Mouse (Mus musculus) midbrain, embryonic 14.5 days (tissue): Measurements from ENCODE around the gene Wdr5. TPM values are rescaled to one million over a fixed set of nuclear protein-coding genes. Genes with fewer than 3 reads are reported as not detected.
"Not testable (repeated sequence)": the region's sequence is repeated elsewhere in the genome, so short reads cannot be mapped to it uniquely, and the experiment has no call there.

Experiments
- ATAC-seq: fragments of 200-750 bp; cut with Nextera tagmentation; 2 replicates; pipeline ENCODE4 v1.8.0; 2017; ENCODE audit warnings: moderate number of reproducible peaks, moderate library complexity; ENCODE audit not compliant: low FRiP score, low TSS enrichment
- DNase-seq: peaks from one replicate; pipeline ENCODE4 v3.0.0-alpha.2; 2015
- H3K27ac ChIP-seq: fragments of 300-500 bp; sonication (generic); replicated peaks from 2 replicates; pipeline ENCODE4 v1.5.1; 2014; ENCODE audit warnings: mild to moderate bottlenecking, low read depth, low read length, moderate library complexity
- H3K27me3 ChIP-seq: fragments of 300-500 bp; sonication (generic); 2 replicates; pipeline ENCODE4 v1.6.1; 2014; ENCODE audit warnings: low read length, control low read depth, mixed read lengths; ENCODE audit not compliant: control insufficient read depth, insufficient read depth
- H3K36me3 ChIP-seq: fragments of 300-500 bp; sonication (generic); 2 replicates; pipeline ENCODE4 v1.6.1; 2014; ENCODE audit warnings: low read length, control low read depth; ENCODE audit not compliant: control insufficient read depth, insufficient read depth
- H3K4me1 ChIP-seq: fragments of 300-500 bp; sonication (generic); 2 replicates; pipeline ENCODE4 v1.6.1; 2014; ENCODE audit warnings: mild to moderate bottlenecking, antibody characterized with exemption, low read length, control low read depth; ENCODE audit not compliant: control insufficient read depth, insufficient read depth
- H3K4me2 ChIP-seq: fragments of 300-500 bp; sonication (generic); 2 replicates; pipeline ENCODE4 v1.6.1; 2014; ENCODE audit warnings: mild to moderate bottlenecking, low read length, moderate library complexity
- H3K4me3 ChIP-seq: fragments of 300-500 bp; sonication (generic); replicated peaks from 2 replicates; pipeline ENCODE4 v1.5.1; 2014; ENCODE audit warnings: low read depth, low read length
- H3K9ac ChIP-seq: fragments of 300-500 bp; sonication (generic); replicated peaks from 2 replicates; pipeline ENCODE4 v1.6.1; 2014; ENCODE audit warnings: mild to moderate bottlenecking, low read length, moderate library complexity
- H3K9me3 ChIP-seq: fragments of 300-500 bp; sonication (generic); 2 replicates; pipeline ENCODE4 v1.6.1; 2016; ENCODE audit warnings: low read length, control low read depth, mixed read lengths; ENCODE audit not compliant: control insufficient read depth
- WGBS: fragments of 180-500 bp; shearing (Covaris S2); extraction: QIAGEN DNeasy Blood & Tissue Kit; methylation state at CpG from one replicate; pipeline ENCODE4 v1.1.7; 2014; 5-methylcytosine and 5-hydroxymethylcytosine counted together
- polyA plus RNA-seq: library from polyadenylated mRNA; unstranded; fragments of >200 nt; fragmentation: Nextera tagmentation; extraction: Ambion mirVana; gene quantifications from 2 replicates; pipeline ENCODE4 v1.2.1, GENCODE M21; 2014

Wdr5 gene
- polyA plus RNA-seq, 1 experiment from 2014 or later = 44.2 TPM

- Histone ChIP-seq H3K27me3 (no peaks in the 10 kb centered on the region), H3K36me3 (peaks cover 5% of the 10 kb centered on the region), H3K9ac (peak overlapping the region; percentile 25), H3K27ac (0 out of 2 replicates have a peak overlapping the region, but pooled peaks have one; percentile 86), H3K4me1 (peaks cover 12% of the 10 kb centered on the region), H3K9me3 (no peaks in the 10 kb centered on the region), H3K4me3 (peak overlapping the region; percentile 47; the same call in 1 of the 2 replicates), H3K4me2 (peak overlapping the region; percentile 88)
- no peak for ATAC-seq
- WGBS = 92% methylated on average over 3 of the region's 3 CpGs
- DNase-seq = no peak
These were observed 26.3 kb downstream of the Wdr5 start for GRCm38 (mm10) chr2:27541225-27541624.

GRCm38 (mm10) chr2:27544613-27545012 lies 29.7 kb downstream of the Wdr5 start:
- DNase-seq (no peak), ATAC-seq (no peak)
- Histone ChIP-seq H3K27ac (no peak overlapping the region), H3K9me3 (no peaks in the 10 kb centered on the region), H3K36me3 (no peaks in the 10 kb centered on the region), H3K4me2 (no peak overlapping the region), H3K9ac (no peak overlapping the region), H3K4me1 (peaks cover 8% of the 10 kb centered on the region; the same call in 1 of the 2 replicates), H3K27me3 (no peaks in the 10 kb centered on the region), H3K4me3 (no peak overlapping the region)
- WGBS = 89% methylated on average over 6 of the region's 6 CpGs

- H3K9ac ChIP-seq, H3K27me3 ChIP-seq, H3K27ac ChIP-seq, DNase-seq, H3K4me1 ChIP-seq, H3K4me3 ChIP-seq, H3K4me2 ChIP-seq, H3K36me3 ChIP-seq, H3K9me3 ChIP-seq, ATAC-seq: not testable (repeated sequence)
- WGBS = 89% methylated on average over 3 of the region's 3 CpGs
These were observed 30.6 kb downstream of the Wdr5 start for GRCm38 (mm10) chr2:27545517-27545916.

GRCm38 (mm10) chr2:27546041-27546440 lies 31.1 kb downstream of the Wdr5 start:
- WGBS = 96% methylated on average over 8 of the region's 8 CpGs
- H3K4me3 ChIP-seq, H3K4me2 ChIP-seq, H3K36me3 ChIP-seq, ATAC-seq, H3K9me3 ChIP-seq, H3K4me1 ChIP-seq, DNase-seq, H3K9ac ChIP-seq, H3K27ac ChIP-seq, H3K27me3 ChIP-seq: not testable (repeated sequence)

- DNase-seq (no peak), ATAC-seq (no peak)
- no peak overlapping the region for H3K9ac ChIP-seq
- H3K27ac ChIP-seq = no peak overlapping the region
- H3K27me3 ChIP-seq = no peaks in the 10 kb centered on the region
- no peaks in the 10 kb centered on the region for H3K9me3 ChIP-seq
- no peak overlapping the region for H3K4me3 ChIP-seq
- no peak overlapping the region for H3K4me2 ChIP-seq
- no peaks in the 10 kb centered on the region for H3K4me1 ChIP-seq
- no peaks in the 10 kb centered on the region for H3K36me3 ChIP-seq
- 43% methylated on average over 1 of the region's 1 CpGs for WGBS
These were observed 32.4 kb downstream of the Wdr5 start for GRCm38 (mm10) chr2:27547326-27547725.

GRCm38 (mm10) chr2:27547986-27548385 lies 33.0 kb downstream of the Wdr5 start:
- Histone ChIP-seq H3K4me2 (no peak overlapping the region), H3K27ac (no peak overlapping the region), H3K4me1 (no peaks in the 10 kb centered on the region), H3K9ac (no peak overlapping the region), H3K36me3 (no peaks in the 10 kb centered on the region), H3K9me3 (no peaks in the 10 kb centered on the region), H3K4me3 (no peak overlapping the region), H3K27me3 (no peaks in the 10 kb centered on the region)
- ATAC-seq (no peak), DNase-seq (no peak)
- 89% methylated on average over 2 of the region's 2 CpGs for WGBS

- DNase-seq = no peak
- no peaks in the 10 kb centered on the region for H3K4me1 ChIP-seq
- no peaks in the 10 kb centered on the region for H3K9me3 ChIP-seq
- H3K27ac ChIP-seq = no peak overlapping the region
- no peak overlapping the region for H3K9ac ChIP-seq
- no peak for ATAC-seq
- H3K27me3 ChIP-seq = no peaks in the 10 kb centered on the region
- no peaks in the 10 kb centered on the region for H3K36me3 ChIP-seq
- 79% methylated on average over 1 of the region's 1 CpGs for WGBS
- H3K4me3 ChIP-seq = no peak overlapping the region
- no peak overlapping the region for H3K4me2 ChIP-seq
These were observed 33.9 kb downstream of the Wdr5 start for GRCm38 (mm10) chr2:27548664-27549369.

- 25% methylated on average over 7 of the region's 7 CpGs for WGBS
These were observed 37.8 kb downstream of the Wdr5 start for GRCm38 (mm10) chr2:27552620-27553287.

GRCm38 (mm10) chr2:27554308-27554707 lies 39.4 kb downstream of the Wdr5 start:
- WGBS = 83% methylated on average over 9 of the region's 9 CpGs
- Histone ChIP-seq H3K4me3 (no peak overlapping the region), H3K36me3 (no peaks in the 10 kb centered on the region), H3K27me3 (no peaks in the 10 kb centered on the region), H3K27ac (no peak overlapping the region), H3K9ac (no peak overlapping the region), H3K4me1 (no peaks in the 10 kb centered on the region), H3K4me2 (no peak overlapping the region), H3K9me3 (no peaks in the 10 kb centered on the region)
- DNase-seq (no peak), ATAC-seq (no peak)

More at GRCm38 (mm10) chr2:27552620-27553287, 37.8 kb downstream of the Wdr5 start:
- no peak overlapping the region for H3K4me3 ChIP-seq
- H3K9me3 ChIP-seq = no peaks in the 10 kb centered on the region
- H3K4me2 ChIP-seq = no peak overlapping the region
- no peaks in the 10 kb centered on the region for H3K27me3 ChIP-seq
- no peaks in the 10 kb centered on the region for H3K4me1 ChIP-seq
- H3K27ac ChIP-seq = no peak overlapping the region
- no peak for ATAC-seq
- DNase-seq = peak; percentile 87
- H3K9ac ChIP-seq = no peak overlapping the region
- H3K36me3 ChIP-seq = no peaks in the 10 kb centered on the region
